In genomic region chr10:13861115-13861909, GRCm38 (mm10) we compare ENCODE assay signal across 8 mouse cellular contexts. TPM values are rescaled to one million over a fixed set of nuclear protein-coding genes. Genes with fewer than 3 reads are reported as not detected.
DNase-seq lines count a peak whose midpoint lies in the region; ATAC-seq and TF ChIP-seq lines count a peak whose summit lies in the region.

No protein-coding gene starts in this region.

- no peaks in the 10 kb centered on the region for H3K36me3 ChIP-seq in forebrain, embryonic 13.5 days (ENCODE audit: poor library complexity, severe bottlenecking)
- no peaks in the 10 kb centered on the region for H3K36me3 ChIP-seq in intestine, embryonic 14.5 days (ENCODE audit: control insufficient read depth, insufficient read depth, low read length)
- no peaks in the 10 kb centered on the region for H3K36me3 ChIP-seq in midbrain, embryonic 12.5 days

- peak; percentile 83 for ATAC-seq in forebrain, embryonic 13.5 days
- ATAC-seq in intestine, embryonic 14.5 days (replicated peaks; ENCODE audit: low FRiP score, low TSS enrichment, low read depth) = peak; percentile 74; the same call in 1 of the 2 replicates
- peak; percentile 85 for ATAC-seq in midbrain, embryonic 12.5 days (ENCODE audit: low FRiP score, low read depth)
- no peak for ATAC-seq in megakaryocyte-erythroid progenitor cell, adult 5-6 weeks (replicated peaks; ENCODE audit: low FRiP score, low TSS enrichment, poor library complexity, severe bottlenecking)

- H3K27me3 ChIP-seq in forebrain, embryonic 13.5 days = no peaks in the 10 kb centered on the region
- H3K27me3 ChIP-seq in intestine, embryonic 14.5 days (replicated peaks; ENCODE audit: control insufficient read depth, insufficient read depth, low read length) = no peaks in the 10 kb centered on the region
- no peaks in the 10 kb centered on the region for H3K27me3 ChIP-seq in midbrain, embryonic 12.5 days

- intact Hi-C loops in left cerebral cortex, adult 2 months (cut with DNase I) = no loop called here

- no peaks in the 10 kb centered on the region for H3K9me3 ChIP-seq in forebrain, embryonic 13.5 days (replicated peaks)
- no peaks in the 10 kb centered on the region for H3K9me3 ChIP-seq in intestine, embryonic 14.5 days (ENCODE audit: control insufficient read depth, low read length)
- H3K9me3 ChIP-seq in midbrain, embryonic 12.5 days = no peaks in the 10 kb centered on the region

- peak; percentile 48 to 54 for DNase-seq in cerebellum, postnatal 10 days
- DNase-seq in cerebellum, adult 18-20 months = no peak
- DNase-seq in intestine, embryonic 14.5 days (ENCODE audit: low spot score) = peak; percentile 64
- peak; percentile 42 to 53 for DNase-seq in left cerebral cortex, adult 2 months (ENCODE audit: extremely low spot score in 1 of 2, low spot score in 2 of 2)
- no peak for DNase-seq in cerebellum, adult 11-12 months

- peak overlapping the region; percentile 50 for H3K4me2 ChIP-seq in forebrain, embryonic 13.5 days
- H3K4me2 ChIP-seq in intestine, embryonic 14.5 days (ENCODE audit: low read length) = peak overlapping the region; percentile 29
- peak overlapping the region; percentile 46 for H3K4me2 ChIP-seq in midbrain, embryonic 12.5 days (replicated peaks)

- 11% methylated on average over 11 of the region's 11 CpGs for WGBS in forebrain, embryonic 13.5 days
- WGBS in intestine, embryonic 14.5 days = 28% methylated on average over 11 of the region's 11 CpGs
- 11% methylated on average over 11 of the region's 11 CpGs for WGBS in midbrain, embryonic 12.5 days

- no peak for TF ChIP-seq CTCF in left cerebral cortex, adult 2 months (IDR thresholded peaks at IDR 0.05)

- H3K9ac ChIP-seq in forebrain, embryonic 13.5 days = peak overlapping the region; percentile 50
- H3K9ac ChIP-seq in intestine, embryonic 14.5 days (ENCODE audit: low read length) = no peak overlapping the region
- peak overlapping the region; percentile 37; the same call in 1 of the 2 replicates for H3K9ac ChIP-seq in midbrain, embryonic 12.5 days (replicated peaks)

- H3K27ac ChIP-seq in forebrain, embryonic 13.5 days = 0 out of 2 replicates have a peak overlapping the region, but pooled peaks have one; percentile 7
- no peak overlapping the region for H3K27ac ChIP-seq in intestine, embryonic 14.5 days (ENCODE audit: low read depth)
- peak overlapping the region; percentile 51; the same call in 1 of the 2 replicates for H3K27ac ChIP-seq in left cerebral cortex, adult 2 months
- H3K27ac ChIP-seq in midbrain, embryonic 12.5 days (replicated peaks) = peak overlapping the region; percentile 67

- H3K4me1 ChIP-seq in forebrain, embryonic 13.5 days = peaks cover 10% of the 10 kb centered on the region
- H3K4me1 ChIP-seq in intestine, embryonic 14.5 days (replicated peaks; ENCODE audit: control insufficient read depth, insufficient read depth, low read length) = no peaks in the 10 kb centered on the region; the same call in 1 of the 2 replicates
- H3K4me1 ChIP-seq in midbrain, embryonic 12.5 days = peaks cover 13% of the 10 kb centered on the region

- peak overlapping the region; percentile 17; the same call in 1 of the 2 replicates for H3K4me3 ChIP-seq in forebrain, embryonic 13.5 days
- no peak overlapping the region for H3K4me3 ChIP-seq in intestine, embryonic 14.5 days (ENCODE audit: low read depth, low read length)
- 0 out of 2 replicates have a peak overlapping the region, but pooled peaks have one; percentile 17 for H3K4me3 ChIP-seq in left cerebral cortex, adult 2 months
- H3K4me3 ChIP-seq in midbrain, embryonic 12.5 days = peak overlapping the region; percentile 21; the same call in 1 of the 2 replicates

RNA-seq across cellular contexts. Expression of gene Aig1, which starts 7.5 kb away (rescaled TPM):
- 37.0 and 38.3 TPM in 2 replicates for polyA plus RNA-seq in forebrain, embryonic 13.5 days (2015; fragmentation: Nextera tagmentation; extraction: Ambion mirVana)
- 63.7 and 69.6 TPM in 2 replicates for polyA plus RNA-seq in intestine, embryonic 14.5 days (2014; fragmentation: Nextera tagmentation; extraction: Ambion mirVana)
- 10 to 100 TPM; 60.9 to 61.3 TPM for total RNA-seq in left cerebral cortex, adult 2 months (2021)
- polyA plus RNA-seq in midbrain, embryonic 12.5 days (2016; fragmentation: Nextera tagmentation; extraction: Ambion mirVana) = 31.3 and 35.1 TPM in 2 replicates
- total RNA-seq in megakaryocyte-erythroid progenitor cell, adult 5-6 weeks (2014; fragmentation: Nextera tagmentation) = 17.8 and 20.2 TPM in 2 replicates
- total RNA-seq in megakaryocyte-erythroid progenitor cell, adult 5-6 weeks (2017) = 7.7 and 18.5 TPM in 2 replicates

Comparison
In these comparisons a context has a peak if more than half of its experiments do, and no peak if none do; other contexts are left out.
1. DNase-seq: peak in cerebellum, postnatal 10 days (2 of 2), intestine, embryonic 14.5 days (single experiment) and left cerebral cortex, adult 2 months (2 of 2); none in cerebellum, adult 18-20 months (0 of 2) and cerebellum, adult 11-12 months (single experiment).
2. Peak in every context shown above with its lines, with median percentiles within 50 percentile points of each other: H3K4me2 ChIP-seq.